In genomic region chr2:102764602-102765374, GRCm38 (mm10) we compare ENCODE assay signal across 26 mouse cellular contexts.
A peak's percentile ranks its signal among the peaks of the same experiment; 100 is the strongest.
DNase-seq lines count a peak whose midpoint lies in the region; ATAC-seq lines count a peak whose summit lies in the region.
"Had no signal": no experiment of that assay in that cellular context is flagged by ENCODE, and none has a peak within 500 bp of the region (broad histone marks: within the 10 kb centered on the region; RNA-seq: fewer than 3 reads in every experiment).

No protein-coding gene starts in this region.

- no peaks in the 10 kb centered on the region for H3K27me3 ChIP-seq in heart, embryonic 12.5 days (replicated peaks)
- H3K27me3 ChIP-seq: embryonic facial prominence, embryonic 12.5 days; forebrain, embryonic 12.5 days; hindbrain, embryonic 13.5 days; lung, embryonic 15.5 days had no signal

- H3K4me1 ChIP-seq in heart, embryonic 12.5 days (replicated peaks): peaks cover 23% of the 10 kb centered on the region
- H3K4me1 ChIP-seq: embryonic facial prominence, embryonic 12.5 days; forebrain, embryonic 12.5 days; hindbrain, embryonic 13.5 days had no signal

- peak; percentile 53 for DNase-seq in heart, adult 11 months
- peak; percentile 50 for DNase-seq in Muller cell, postnatal 12 days (ENCODE audit: inconsistent ontology term)
- peak; percentile 55 for DNase-seq in fat pad, adult 2 months (ENCODE audit: extremely low read depth, low read depth, low spot score)
- DNase-seq in MN1 (ENCODE audit: low spot score): no peak
- DNase-seq in lung, postnatal 36 days: no peak
- DNase-seq: cerebellum, adult 11-12 months; cerebellum, adult 9-11 months; embryo, embryonic 11 days; forebrain, postnatal 0 days; gastrocnemius, postnatal 10 days; heart, postnatal 4 days; kidney, adult 8-10 months; layer of hippocampus, adult 9-11 months; liver; right cerebral cortex, adult 18-20 months had no signal

- 57% methylated on average over 8 of the region's 8 CpGs for WGBS in heart, embryonic 12.5 days

- H3K4me2 ChIP-seq in heart, embryonic 12.5 days: no peak overlapping the region
- H3K4me2 ChIP-seq: embryonic facial prominence, embryonic 12.5 days; forebrain, embryonic 12.5 days; heart, embryonic 11.5 days; hindbrain, embryonic 13.5 days; lung, embryonic 15.5 days; midbrain, embryonic 11.5 days had no signal

- no peaks in the 10 kb centered on the region for H3K36me3 ChIP-seq in heart, embryonic 12.5 days
- H3K36me3 ChIP-seq: embryonic facial prominence, embryonic 12.5 days; G1E; lung, embryonic 15.5 days had no signal

- H3K9ac ChIP-seq in heart, embryonic 12.5 days: no peak overlapping the region
- H3K9ac ChIP-seq: embryonic facial prominence, embryonic 12.5 days; forebrain, embryonic 12.5 days; forebrain, postnatal 0 days; hindbrain, embryonic 13.5 days; lung, embryonic 15.5 days had no signal

- ATAC-seq in heart, embryonic 12.5 days (ENCODE audit: insufficient number of reproducible peaks, low FRiP score): no peak
- ATAC-seq: forebrain, postnatal 0 days; intestine, embryonic 16.5 days; midbrain, embryonic 16.5 days had no signal

- H3K27ac ChIP-seq in heart, embryonic 12.5 days (ENCODE audit: poor library complexity, severe bottlenecking): no peak overlapping the region
- H3K27ac ChIP-seq: embryonic facial prominence, embryonic 12.5 days; forebrain, embryonic 12.5 days; hindbrain, embryonic 13.5 days; kidney, postnatal 0 days; lung, embryonic 15.5 days had no signal

- H3K4me3 ChIP-seq in heart, embryonic 12.5 days: no peak overlapping the region
- H3K4me3 ChIP-seq: embryonic facial prominence, embryonic 12.5 days; forebrain, embryonic 12.5 days; hindbrain, embryonic 13.5 days; lung, embryonic 15.5 days had no signal

- H3K9me3 ChIP-seq in heart, embryonic 12.5 days (replicated peaks): no peaks in the 10 kb centered on the region
- H3K9me3 ChIP-seq: embryonic facial prominence, embryonic 12.5 days; forebrain, embryonic 12.5 days; G1E; hindbrain, embryonic 13.5 days; lung, embryonic 15.5 days had no signal

Comparison
In these comparisons a context has a peak if more than half of its experiments do, and no peak if none do; other contexts are left out.
1. DNase-seq: peak in heart, adult 11 months (single experiment), Muller cell, postnatal 12 days (single experiment) and fat pad, adult 2 months (single experiment); none in MN1 (single experiment) and lung, postnatal 36 days (single experiment).